Mouse (Mus musculus) layer of hippocampus, postnatal 10 days (tissue): ENCODE results near the gene Msi2. TPM values are rescaled to one million over a fixed set of nuclear protein-coding genes. Genes with fewer than 3 reads are reported as not detected.

Experiments
- DNase-seq, 2 experiments: peaks; one replicate each; pipeline ENCODE4 v3.0.0; 2021; ENCODE audit warnings: low spot score in 2 of 2
- total RNA-seq, 2 experiments: library from RNA; stranded (reverse); gene quantifications; 2 replicates each; pipeline ENCODE4 v1.2.3; 2021

Gene Msi2
- total RNA-seq, 2 experiments from 2014 or later: 97.4 to 97.6 TPM

DNA sequence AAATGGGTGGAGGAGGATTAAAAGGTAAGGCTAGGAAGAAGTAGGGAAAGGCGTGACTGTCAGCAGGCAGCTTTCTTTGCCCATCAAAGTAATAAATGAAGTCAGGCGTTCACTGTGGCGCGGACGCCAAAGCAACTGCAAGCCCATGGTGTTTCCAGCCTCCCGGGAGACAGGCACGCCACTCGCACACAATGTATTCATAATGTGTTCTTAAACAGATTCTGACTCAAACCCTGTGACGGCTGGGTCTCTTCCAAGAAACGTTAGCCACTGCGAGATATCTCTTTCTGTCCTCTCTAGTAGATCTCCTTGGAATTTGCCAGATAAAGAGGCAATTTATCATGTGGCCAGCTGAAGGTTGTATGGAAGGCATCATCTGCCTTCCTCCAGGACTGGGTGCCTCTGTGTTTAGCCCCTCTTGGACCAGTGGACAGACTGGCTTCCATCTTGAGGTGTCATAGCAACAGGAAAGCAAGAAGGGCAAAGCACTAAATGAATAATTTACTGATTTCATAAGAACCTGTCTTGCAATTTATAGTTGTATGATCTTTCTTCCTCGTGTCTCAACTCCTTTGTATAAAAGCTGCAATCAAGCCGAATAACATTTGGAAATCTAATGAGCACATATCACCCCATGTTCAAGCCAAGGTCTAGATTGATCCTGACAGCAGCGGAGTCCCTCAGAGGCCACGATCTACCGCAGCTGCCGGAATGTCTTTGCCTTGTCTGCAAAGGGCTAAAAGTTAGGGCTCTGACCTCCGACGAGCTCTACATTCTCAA lies 197.2 kb downstream of the Msi2 start:
- no peak for DNase-seq

DNA sequence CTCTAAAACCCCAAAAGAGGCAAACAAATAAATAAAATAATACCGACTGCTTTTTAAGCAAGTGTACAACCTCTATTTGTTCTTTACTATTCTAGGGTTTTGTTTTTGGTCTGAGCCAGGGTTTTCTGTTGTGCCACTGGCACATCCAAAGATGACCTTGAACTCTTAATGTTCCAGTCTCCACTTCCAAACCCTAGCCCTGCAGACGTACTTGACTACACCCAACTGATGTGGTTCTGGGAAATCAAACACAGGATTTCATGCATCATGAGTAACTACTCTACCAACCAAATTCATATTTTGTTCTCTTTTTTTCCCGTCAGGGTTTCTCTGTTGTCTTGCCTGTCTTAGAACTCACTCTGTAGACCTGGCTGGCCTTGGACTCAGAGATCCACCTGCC lies 200.0 kb downstream of the Msi2 start:
- DNase-seq: no peak

DNA sequence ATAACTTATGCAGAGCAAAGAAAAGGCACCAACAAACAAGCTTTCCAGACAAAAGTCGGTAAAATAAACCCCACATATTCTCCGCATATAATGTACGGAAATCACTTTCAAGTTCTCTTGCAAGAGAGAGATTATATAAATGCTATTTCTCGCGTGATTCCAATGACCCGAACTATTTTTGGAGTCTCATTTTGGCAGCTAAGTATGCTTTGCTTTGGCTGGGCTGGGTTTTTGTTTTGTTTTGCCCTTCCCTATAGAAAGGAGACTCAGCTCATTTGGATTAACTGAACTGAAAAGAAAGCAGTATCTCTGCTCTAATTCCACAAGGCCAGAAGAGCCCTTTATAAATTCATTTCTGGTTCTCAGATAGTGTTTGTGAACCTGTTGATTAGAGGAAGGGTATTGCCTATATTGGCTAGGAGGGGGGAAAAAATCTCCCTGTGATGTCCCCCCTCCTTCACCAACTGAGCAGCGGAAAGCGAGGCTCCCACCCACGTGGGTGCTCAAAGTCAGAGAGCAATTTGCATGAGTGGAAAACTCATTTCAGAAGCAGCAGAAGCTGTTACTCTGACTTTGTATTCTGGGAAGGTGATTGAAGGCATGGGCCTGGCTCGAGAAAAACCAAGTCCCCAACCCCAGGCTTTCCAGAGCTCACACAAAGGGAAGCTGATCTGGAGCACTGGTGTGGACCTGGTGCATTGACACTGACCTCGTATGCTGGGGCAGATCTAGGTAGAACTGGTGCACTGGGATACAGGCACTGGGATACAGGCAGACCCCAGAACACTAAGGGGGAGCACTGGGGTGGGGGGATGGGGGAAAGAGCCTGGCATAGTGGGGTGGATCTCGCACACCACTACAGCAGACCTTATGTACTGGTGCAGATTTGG lies 201.5 kb downstream of the Msi2 start:
- DNase-seq: no peak

- no peak for DNase-seq
These were observed 202.4 kb downstream of the Msi2 start for GRCm38 (mm10) chr11:88515736-88516583.

GRCm38 (mm10) chr11:88515267-88515666 lies 203.0 kb downstream of the Msi2 start:
- DNase-seq: no peak

GRCm38 (mm10) chr11:88514151-88514926 lies 204.0 kb downstream of the Msi2 start:
- no peak for DNase-seq

DNA sequence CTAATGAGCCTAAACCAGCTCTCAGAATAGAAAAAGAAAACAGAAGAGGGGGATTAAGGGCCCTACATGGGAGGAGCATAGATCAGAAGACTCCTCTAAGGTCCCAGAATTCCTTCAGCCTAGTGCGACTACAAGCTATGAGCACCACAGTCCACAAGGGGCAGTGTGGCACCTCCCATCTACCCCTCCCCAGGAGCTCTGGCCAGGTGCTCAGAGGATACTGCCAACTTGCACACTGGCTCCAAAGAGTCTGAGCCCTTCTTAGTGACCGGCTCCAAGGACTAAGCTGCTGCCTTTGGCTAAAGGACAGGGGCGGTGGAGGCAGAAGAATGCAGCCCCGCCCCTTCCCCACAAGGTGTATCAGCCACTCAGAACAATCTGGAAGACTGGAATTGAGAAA lies 205.7 kb downstream of the Msi2 start:
- peak; percentile 56 to 62 for DNase-seq

DNA sequence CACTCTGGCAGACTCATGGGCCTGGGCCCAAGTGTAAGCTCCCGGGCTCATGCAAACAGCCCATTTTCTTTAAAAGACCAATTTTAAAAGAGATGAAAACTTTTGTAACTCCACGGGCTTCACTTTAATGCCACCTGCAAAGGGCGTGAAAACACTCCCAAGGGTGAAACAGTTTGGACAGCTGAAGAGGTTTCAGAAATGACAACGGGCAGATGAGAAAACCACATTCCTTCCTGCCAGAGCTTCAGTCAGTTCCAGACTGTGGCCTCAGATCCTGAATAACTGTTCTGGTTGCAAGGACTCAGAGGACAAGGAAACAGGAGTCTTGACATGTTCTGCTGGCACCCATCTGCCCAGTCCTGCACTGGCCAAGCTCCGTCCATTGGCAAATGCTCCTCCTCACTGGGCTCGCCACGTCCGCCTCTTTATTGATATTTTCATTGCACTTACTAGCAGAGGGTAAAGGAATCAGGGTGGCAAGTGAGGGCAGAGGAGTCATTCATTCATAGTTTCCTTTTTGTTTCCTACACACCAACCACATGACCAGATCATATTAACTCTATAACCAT lies 207.9 kb downstream of the Msi2 start:
- no peak for DNase-seq

- DNase-seq: no peak
These were observed 208.8 kb downstream of the Msi2 start for GRCm38 (mm10) chr11:88509464-88509863.

- DNase-seq: no peak
These were observed 210.2 kb downstream of the Msi2 start for GRCm38 (mm10) chr11:88508133-88508532.

GRCm38 (mm10) chr11:88506544-88507419 lies 211.5 kb downstream of the Msi2 start:
- DNase-seq: no peak

DNA sequence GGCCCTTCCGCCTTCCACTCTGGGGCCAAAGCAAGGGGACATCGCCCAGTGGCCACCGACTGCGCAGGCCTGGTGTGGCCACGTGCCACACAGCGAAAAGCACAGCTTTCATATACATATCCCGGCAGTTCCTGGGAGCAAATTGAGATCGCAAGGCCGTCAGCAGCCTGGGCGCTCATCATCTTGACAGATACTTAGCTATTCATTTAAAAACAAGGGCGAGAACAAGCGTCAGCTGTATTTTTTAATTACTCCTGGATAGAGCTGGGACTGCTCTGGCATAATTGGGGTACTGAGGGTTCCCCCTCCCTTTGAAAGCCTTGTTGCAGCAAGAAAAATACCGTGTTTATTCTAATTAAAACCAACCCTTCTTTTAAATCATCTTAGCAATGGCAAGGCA lies 212.2 kb downstream of the Msi2 start:
- no peak for DNase-seq

DNA sequence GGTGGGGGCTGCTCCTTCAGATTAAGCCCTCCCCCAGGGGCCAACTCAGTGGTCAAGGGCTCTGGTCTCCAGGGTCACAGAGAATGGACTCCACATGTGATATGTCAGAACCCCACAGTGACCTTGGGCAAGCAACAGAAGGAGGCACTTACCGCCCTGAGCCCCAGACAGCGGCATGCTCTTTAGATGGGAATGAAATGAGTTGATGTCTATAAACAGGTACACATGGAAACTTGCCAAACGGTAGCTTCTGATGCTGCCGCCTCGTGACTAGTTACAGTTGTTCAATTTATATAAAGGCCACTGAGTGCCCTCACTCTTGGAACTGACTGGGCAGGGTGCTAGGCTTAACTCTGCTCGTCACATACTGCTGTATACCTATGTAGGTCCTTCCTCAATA lies 215.7 kb downstream of the Msi2 start:
- DNase-seq: no peak

DNA sequence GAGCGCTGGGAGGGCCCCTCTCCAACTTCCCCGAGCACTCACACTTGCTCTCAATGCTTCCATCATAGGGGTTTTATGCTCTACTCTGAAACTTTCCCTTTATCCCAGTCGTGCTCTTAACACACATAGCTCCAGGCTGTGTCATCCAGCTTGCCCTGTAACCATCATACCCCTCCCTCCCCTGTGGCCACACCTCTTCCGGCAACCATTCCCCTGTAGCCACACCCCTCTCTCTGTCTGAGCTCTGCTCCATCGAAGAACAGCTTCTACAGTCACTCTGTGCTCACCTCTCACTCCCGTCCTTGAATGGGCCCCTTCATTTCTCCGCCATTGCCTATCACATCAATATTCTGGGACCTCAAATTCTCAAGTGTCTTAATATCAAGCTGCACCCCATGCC lies 219.8 kb downstream of the Msi2 start:
- DNase-seq: no peak

DNA sequence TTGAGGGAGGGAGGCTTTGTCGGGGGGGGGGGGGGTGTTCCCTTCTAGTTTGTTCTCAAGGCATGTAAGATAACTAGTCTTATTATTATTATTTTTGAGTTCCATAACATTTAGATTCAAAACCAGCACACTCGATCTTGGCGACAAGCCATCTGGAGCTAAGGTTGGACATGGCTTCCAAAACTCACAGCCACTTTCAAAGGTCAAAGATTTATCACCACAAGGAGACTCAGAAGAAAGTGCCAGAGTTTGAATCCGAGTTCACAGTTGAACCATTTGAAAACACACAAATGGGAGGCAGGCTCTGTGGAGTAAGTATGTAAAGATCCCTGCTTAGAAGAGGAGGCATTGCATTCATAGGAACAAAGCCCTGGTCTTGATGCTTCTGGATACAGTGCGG lies 221.9 kb downstream of the Msi2 start:
- no peak for DNase-seq

GRCm38 (mm10) chr11:88495759-88496158 lies 222.6 kb downstream of the Msi2 start:
- DNase-seq: no peak

DNA sequence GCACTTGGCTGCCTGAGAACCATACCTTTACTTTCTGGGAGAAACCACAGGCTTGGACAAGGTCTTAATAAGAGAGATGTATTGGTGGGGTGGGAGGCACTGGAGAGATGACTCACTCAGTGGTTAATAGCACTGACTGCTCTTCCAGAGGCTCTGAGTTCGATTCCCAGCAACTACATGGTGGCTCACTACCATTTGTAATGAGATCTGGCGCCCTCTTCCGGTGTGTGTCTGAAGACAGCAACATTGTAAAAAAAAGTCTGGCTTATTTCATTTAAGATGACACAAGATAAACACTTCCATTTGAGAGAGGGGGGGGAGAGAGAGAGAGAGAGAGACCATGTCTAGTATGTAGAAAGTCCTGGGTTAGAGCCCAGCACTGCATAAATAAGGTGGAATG lies 223.3 kb downstream of the Msi2 start:
- DNase-seq: no peak

- no peak for DNase-seq
These were observed 224.3 kb downstream of the Msi2 start for GRCm38 (mm10) chr11:88493795-88494559.

DNA sequence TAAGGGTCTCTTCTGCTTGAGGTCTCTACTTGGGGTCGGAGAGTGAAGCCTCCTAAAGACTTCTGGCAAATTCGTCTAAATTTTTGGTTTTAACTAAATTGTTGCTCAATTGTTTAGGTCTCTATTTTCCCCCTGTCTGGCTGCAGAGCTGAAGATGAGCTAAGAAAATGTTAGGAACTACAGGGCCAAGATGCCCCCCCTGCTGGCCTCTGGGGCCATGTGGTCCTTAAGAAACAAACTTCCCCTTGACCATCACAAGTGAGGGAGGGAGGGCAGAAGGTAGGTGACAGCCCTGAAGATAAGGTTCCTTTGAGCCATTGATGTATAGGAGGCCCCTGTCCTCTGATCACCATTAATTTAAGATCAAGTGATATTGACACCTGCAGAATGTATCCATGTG lies 225.7 kb downstream of the Msi2 start:
- no peak for DNase-seq
